Mouse (Mus musculus): Measurements from ENCODE around the gene Ush2a. TPM values are rescaled to one million over a fixed set of nuclear protein-coding genes. Genes with fewer than 3 reads are reported as not detected.

The Ush2a gene
- total RNA-seq, 2 experiments from 2014 or later, result 0.16 to 0.17 TPM

GRCm38 (mm10) chr1:188660339-188660738, 398.5 kb downstream of the Ush2a start:
- no peak for DNase-seq (ENCODE audit: low spot score in 2 of 2)

GRCm38 (mm10) chr1:188660882-188661281, 399.1 kb downstream of the Ush2a start:
- DNase-seq (ENCODE audit: low spot score in 2 of 2), result peak in 1 of 2 experiments; percentile 40

- peak in 1 of 2 experiments; percentile 9 for DNase-seq (ENCODE audit: low spot score in 2 of 2)
These were observed 405.6 kb downstream of the Ush2a start for GRCm38 (mm10) chr1:188667460-188667859.

GRCm38 (mm10) chr1:188668513-188668912, 406.7 kb downstream of the Ush2a start:
- no peak for DNase-seq (ENCODE audit: low spot score in 2 of 2)

GRCm38 (mm10) chr1:188672871-188673270, 411.0 kb downstream of the Ush2a start:
- no peak for DNase-seq (ENCODE audit: low spot score in 2 of 2)

- no peak for DNase-seq (ENCODE audit: low spot score in 2 of 2)
These were observed 413.1 kb downstream of the Ush2a start for GRCm38 (mm10) chr1:188674640-188675510.

GRCm38 (mm10) chr1:188675511-188675863, 413.7 kb downstream of the Ush2a start:
- no peak for DNase-seq (ENCODE audit: low spot score in 2 of 2)

GRCm38 (mm10) chr1:188678189-188678588, 416.4 kb downstream of the Ush2a start:
- DNase-seq (ENCODE audit: low spot score in 2 of 2), result no peak

GRCm38 (mm10) chr1:188686362-188686761, 424.5 kb downstream of the Ush2a start:
- no peak for DNase-seq (ENCODE audit: low spot score in 2 of 2)

- DNase-seq (ENCODE audit: low spot score in 2 of 2), result no peak
These were observed 434.5 kb downstream of the Ush2a start for GRCm38 (mm10) chr1:188696295-188696694.

GRCm38 (mm10) chr1:188708176-188708575, 446.4 kb downstream of the Ush2a start:
- DNase-seq (ENCODE audit: low spot score in 2 of 2), result no peak

GRCm38 (mm10) chr1:188708694-188709093, 446.9 kb downstream of the Ush2a start:
- DNase-seq (ENCODE audit: low spot score in 2 of 2), result no peak

GRCm38 (mm10) chr1:188714131-188714530, 452.3 kb downstream of the Ush2a start:
- DNase-seq (ENCODE audit: low spot score in 2 of 2), result no peak

GRCm38 (mm10) chr1:188714941-188715340, 453.1 kb downstream of the Ush2a start:
- no peak for DNase-seq (ENCODE audit: low spot score in 2 of 2)

- DNase-seq (ENCODE audit: low spot score in 2 of 2), result no peak
These were observed 455.1 kb downstream of the Ush2a start for GRCm38 (mm10) chr1:188716886-188717285.

GRCm38 (mm10) chr1:188725122-188725995, 463.5 kb downstream of the Ush2a start:
- no peak for DNase-seq (ENCODE audit: low spot score in 2 of 2)

GRCm38 (mm10) chr1:188726937-188727336, 465.1 kb downstream of the Ush2a start:
- no peak for DNase-seq (ENCODE audit: low spot score in 2 of 2)

- no peak for DNase-seq (ENCODE audit: low spot score in 2 of 2)
These were observed 466.8 kb downstream of the Ush2a start for GRCm38 (mm10) chr1:188728625-188729024.

GRCm38 (mm10) chr1:188729179-188729578, 467.4 kb downstream of the Ush2a start:
- DNase-seq (ENCODE audit: low spot score in 2 of 2), result no peak

- no peak for DNase-seq (ENCODE audit: low spot score in 2 of 2)
These were observed 473.0 kb downstream of the Ush2a start for GRCm38 (mm10) chr1:188734741-188735266.

GRCm38 (mm10) chr1:188742971-188743370, 481.1 kb downstream of the Ush2a start:
- no peak for DNase-seq (ENCODE audit: low spot score in 2 of 2)

- DNase-seq (ENCODE audit: low spot score in 2 of 2), result no peak
These were observed 493.2 kb downstream of the Ush2a start for GRCm38 (mm10) chr1:188755031-188755430.
